Mouse (Mus musculus): ENCODE results near the gene Slc10a4. TPM values are rescaled to one million over a fixed set of nuclear protein-coding genes. Genes with fewer than 3 reads are reported as not detected.
A peak's percentile ranks its signal among the peaks of the same experiment; 100 is the strongest.

The Slc10a4 gene
- polyA plus RNA-seq, 1 experiment from 2014 or later: 8.3 TPM

- no peaks in the 10 kb centered on the region for H3K27me3 ChIP-seq (ENCODE audit: control insufficient read depth, insufficient read depth, low read length)
- H3K4me1 ChIP-seq (ENCODE audit: control insufficient read depth, insufficient read depth, low read length): no peaks in the 10 kb centered on the region
- DNase-seq (ENCODE audit: low spot score, missing footprints): no peak
- H3K36me3 ChIP-seq (ENCODE audit: control insufficient read depth, insufficient read depth, low read length): peaks cover 18% of the 10 kb centered on the region
- 0 out of 2 replicates have a peak, but pooled peaks have one; percentile 22 for ATAC-seq (ENCODE audit: low FRiP score)
- no peak overlapping the region for H3K9ac ChIP-seq (ENCODE audit: low read length)
- H3K27ac ChIP-seq (ENCODE audit: low read depth, low read length): no peak overlapping the region
- H3K4me2 ChIP-seq: no peak overlapping the region
- WGBS: 91% methylated on average over 2 of the region's 2 CpGs
- H3K9me3 ChIP-seq (ENCODE audit: control insufficient read depth, low read length): no peaks in the 10 kb centered on the region
- no peak overlapping the region for H3K4me3 ChIP-seq (ENCODE audit: low read depth, low read length)
Measured at GRCm38 (mm10) chr5:73044055-73044454, 37.4 kb downstream of the Slc10a4 start.

- Histone ChIP-seq H3K4me2 (no peak overlapping the region), H3K9me3 (ENCODE audit: control insufficient read depth, low read length) (no peaks in the 10 kb centered on the region), H3K9ac (ENCODE audit: low read length) (no peak overlapping the region), H3K36me3 (ENCODE audit: control insufficient read depth, insufficient read depth, low read length) (peaks cover 32% of the 10 kb centered on the region), H3K27ac (ENCODE audit: low read depth, low read length) (no peak overlapping the region), H3K4me1 (ENCODE audit: control insufficient read depth, insufficient read depth, low read length) (no peaks in the 10 kb centered on the region), H3K4me3 (ENCODE audit: low read depth, low read length) (no peak overlapping the region), H3K27me3 (ENCODE audit: control insufficient read depth, insufficient read depth, low read length) (no peaks in the 10 kb centered on the region)
- ATAC-seq (ENCODE audit: low FRiP score) (no peak), DNase-seq (ENCODE audit: low spot score, missing footprints) (no peak)
- WGBS: 80% methylated on average over 7 of the region's 7 CpGs
Measured at GRCm38 (mm10) chr5:73047651-73048245, 41.1 kb downstream of the Slc10a4 start.

GRCm38 (mm10) chr5:73053933-73054332 is 47.2 kb downstream of the Slc10a4 start:
- Histone ChIP-seq H3K27me3 (ENCODE audit: control insufficient read depth, insufficient read depth, low read length) (no peaks in the 10 kb centered on the region), H3K4me2 (no peak overlapping the region), H3K9ac (ENCODE audit: low read length) (no peak overlapping the region), H3K36me3 (ENCODE audit: control insufficient read depth, insufficient read depth, low read length) (peaks cover 30% of the 10 kb centered on the region), H3K9me3 (ENCODE audit: control insufficient read depth, low read length) (no peaks in the 10 kb centered on the region), H3K27ac (ENCODE audit: low read depth, low read length) (no peak overlapping the region), H3K4me3 (ENCODE audit: low read depth, low read length) (no peak overlapping the region), H3K4me1 (ENCODE audit: control insufficient read depth, insufficient read depth, low read length) (no peaks in the 10 kb centered on the region)
- DNase-seq (ENCODE audit: low spot score, missing footprints) (peak; percentile 53), ATAC-seq (ENCODE audit: low FRiP score) (no peak)
- WGBS: 98% methylated on average over 8 of the region's 8 CpGs

DNA sequence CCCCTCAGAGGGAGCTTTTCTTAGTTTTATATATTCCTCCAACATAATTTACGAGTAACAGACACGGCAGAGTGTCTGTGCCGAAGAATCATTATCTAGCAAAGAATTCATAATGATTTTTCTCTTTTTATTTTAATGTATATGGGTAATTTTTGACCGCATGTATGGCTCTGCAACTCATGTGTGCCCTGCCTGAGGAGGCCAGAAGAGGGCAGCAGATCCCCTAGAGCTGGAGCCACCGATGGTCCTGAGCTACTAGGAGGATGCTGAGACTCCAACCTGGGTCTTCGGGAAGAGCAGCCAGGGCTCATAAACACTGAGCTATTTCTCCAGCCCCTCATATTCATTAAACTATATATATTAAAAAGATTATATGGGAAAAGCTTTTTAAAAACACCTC is 49.8 kb downstream of the Slc10a4 start:
- H3K9me3 ChIP-seq (ENCODE audit: control insufficient read depth, low read length): no peaks in the 10 kb centered on the region
- no peak for ATAC-seq (ENCODE audit: low FRiP score)
- no peak for DNase-seq (ENCODE audit: low spot score, missing footprints)
- no peaks in the 10 kb centered on the region for H3K4me1 ChIP-seq (ENCODE audit: control insufficient read depth, insufficient read depth, low read length)
- no peak overlapping the region for H3K4me2 ChIP-seq
- 89% methylated on average over 6 of the region's 6 CpGs for WGBS
- no peak overlapping the region for H3K9ac ChIP-seq (ENCODE audit: low read length)
- peaks cover 16% of the 10 kb centered on the region for H3K36me3 ChIP-seq (ENCODE audit: control insufficient read depth, insufficient read depth, low read length)
- H3K27me3 ChIP-seq (ENCODE audit: control insufficient read depth, insufficient read depth, low read length): no peaks in the 10 kb centered on the region
- H3K4me3 ChIP-seq (ENCODE audit: low read depth, low read length): no peak overlapping the region
- no peak overlapping the region for H3K27ac ChIP-seq (ENCODE audit: low read depth, low read length)

GRCm38 (mm10) chr5:73056937-73057336 is 50.3 kb downstream of the Slc10a4 start:
- H3K36me3 ChIP-seq (ENCODE audit: control insufficient read depth, insufficient read depth, low read length): peaks cover 16% of the 10 kb centered on the region

GRCm38 (mm10) chr5:73061506-73062155 is 54.9 kb downstream of the Slc10a4 start:
- 85% methylated on average over 11 of the region's 11 CpGs for WGBS
- no peak for DNase-seq (ENCODE audit: low spot score, missing footprints)

More at GRCm38 (mm10) chr5:73056937-73057336, 50.3 kb downstream of the Slc10a4 start:
- no peak overlapping the region for H3K4me3 ChIP-seq (ENCODE audit: low read depth, low read length)
- H3K27ac ChIP-seq (ENCODE audit: low read depth, low read length): no peak overlapping the region
- ATAC-seq (ENCODE audit: low FRiP score) (no peak), DNase-seq (ENCODE audit: low spot score, missing footprints) (no peak)
- no peak overlapping the region for H3K9ac ChIP-seq (ENCODE audit: low read length)
- no peaks in the 10 kb centered on the region for H3K27me3 ChIP-seq (ENCODE audit: control insufficient read depth, insufficient read depth, low read length)
- WGBS: 94% methylated on average over 5 of the region's 5 CpGs
- H3K9me3 ChIP-seq (ENCODE audit: control insufficient read depth, low read length): no peaks in the 10 kb centered on the region
- no peak overlapping the region for H3K4me2 ChIP-seq
- no peaks in the 10 kb centered on the region for H3K4me1 ChIP-seq (ENCODE audit: control insufficient read depth, insufficient read depth, low read length)

More at GRCm38 (mm10) chr5:73061506-73062155, 54.9 kb downstream of the Slc10a4 start:
- H3K9me3 ChIP-seq (ENCODE audit: control insufficient read depth, low read length): no peaks in the 10 kb centered on the region
- H3K36me3 ChIP-seq (ENCODE audit: control insufficient read depth, insufficient read depth, low read length): peaks cover 15% of the 10 kb centered on the region
- H3K4me3 ChIP-seq (ENCODE audit: low read depth, low read length): no peak overlapping the region
- H3K27me3 ChIP-seq (ENCODE audit: control insufficient read depth, insufficient read depth, low read length): no peaks in the 10 kb centered on the region
- no peak overlapping the region for H3K9ac ChIP-seq (ENCODE audit: low read length)
- H3K4me2 ChIP-seq: no peak overlapping the region
- no peak overlapping the region for H3K27ac ChIP-seq (ENCODE audit: low read depth, low read length)
- no peak for ATAC-seq (ENCODE audit: low FRiP score)
- no peaks in the 10 kb centered on the region for H3K4me1 ChIP-seq (ENCODE audit: control insufficient read depth, insufficient read depth, low read length)

Other genes with a start within 250 kb of the Slc10a4 start
- 3.3 and 4.5 TPM in 2 replicates for gene Tec, start 138.4 kb upstream of the Slc10a4 start, polyA plus RNA-seq (2014; fragmentation: Nextera tagmentation; extraction: Ambion mirVana)
- gene Slain2, start 92.6 kb upstream of the Slc10a4 start, polyA plus RNA-seq (2014; fragmentation: Nextera tagmentation; extraction: Ambion mirVana): 27.5 and 28.2 TPM in 2 replicates
- not detected in 2 replicates for gene Gm10135, start 32.2 kb upstream of the Slc10a4 start, polyA plus RNA-seq (2014; fragmentation: Nextera tagmentation; extraction: Ambion mirVana)
- 39.0 and 42.5 TPM in 2 replicates for gene Fryl, start 249.7 kb downstream of the Slc10a4 start, polyA plus RNA-seq (2014; fragmentation: Nextera tagmentation; extraction: Ambion mirVana)

All from midbrain, embryonic 11.5 days (tissue).